Comparison of ENCODE assay signal across 21 mouse cellular contexts in genomic region chr2:52966227-52966626, GRCm38 (mm10).
DNase-seq lines count a peak whose midpoint lies in the region; ATAC-seq and TF ChIP-seq lines count a peak whose summit lies in the region.
"Had no signal": no experiment of that assay in that cellular context is flagged by ENCODE, and none has a peak within 500 bp of the region (broad histone marks: within the 10 kb centered on the region; RNA-seq: fewer than 3 reads in every experiment).

No protein-coding gene starts in this region.

- no peaks in the 10 kb centered on the region for H3K27me3 ChIP-seq in midbrain, embryonic 11.5 days (ENCODE audit: control insufficient read depth, insufficient read depth, low read length)
- H3K27me3 ChIP-seq in midbrain, embryonic 10.5 days (ENCODE audit: low read depth, poor library complexity, severe bottlenecking), result no peaks in the 10 kb centered on the region
- no peaks in the 10 kb centered on the region for H3K27me3 ChIP-seq in Patski
- H3K27me3 ChIP-seq: embryonic facial prominence, embryonic 15.5 days; intestine, embryonic 15.5 days; limb, embryonic 15.5 days had no signal

- no peak for ATAC-seq in midbrain, embryonic 11.5 days (ENCODE audit: low FRiP score)
- ATAC-seq in Patski, result peak; percentile 88
- ATAC-seq in megakaryocyte progenitor cell, adult 5-6 weeks (replicated peaks; ENCODE audit: poor library complexity), result no peak
- ATAC-seq: hindbrain, embryonic 16.5 days; intestine, embryonic 15.5 days had no signal

- H3K4me3 ChIP-seq in gastrocnemius, adult 2 months, result no peak overlapping the region
- H3K4me3 ChIP-seq in midbrain, embryonic 11.5 days (ENCODE audit: low read depth, low read length), result no peak overlapping the region
- no peak overlapping the region for H3K4me3 ChIP-seq in midbrain, embryonic 10.5 days
- H3K4me3 ChIP-seq: embryonic facial prominence, embryonic 15.5 days; hindbrain, embryonic 10.5 days; intestine, embryonic 15.5 days; limb, embryonic 15.5 days had no signal

- no peak overlapping the region for H3K9ac ChIP-seq in midbrain, embryonic 11.5 days (ENCODE audit: low read length)
- H3K9ac ChIP-seq: embryonic facial prominence, embryonic 15.5 days; intestine, embryonic 15.5 days; limb, embryonic 15.5 days; liver, embryonic 14.5 days; lung, embryonic 14.5 days had no signal

- no peak for DNase-seq in gastrocnemius, adult 2 months
- DNase-seq in gastrocnemius, postnatal 4 days (ENCODE audit: low spot score in 2 of 2), result no peak
- DNase-seq in midbrain, embryonic 11.5 days (ENCODE audit: low spot score, missing footprints), result peak; percentile 68
- no peak for DNase-seq in midbrain, embryonic 10.5 days (ENCODE audit: low spot score)
- peak; percentile 63 for DNase-seq in Patski (ENCODE audit: low read depth, low spot score)
- DNase-seq in embryo, embryonic 11 days, result no peak
- DNase-seq: adrenal gland, adult 2 months; gastrocnemius, postnatal 10 days; heart, postnatal 10 days; kidney, postnatal 10 days; lung, embryonic 14.5 days; lung, postnatal 4 days; thymus, adult 2 months had no signal

- peak overlapping the region; percentile 7; the same call in 1 of the 2 replicates for H3K27ac ChIP-seq in gastrocnemius, adult 2 months
- no peak overlapping the region for H3K27ac ChIP-seq in midbrain, embryonic 11.5 days (ENCODE audit: low read depth, low read length)
- no peak overlapping the region for H3K27ac ChIP-seq in midbrain, embryonic 10.5 days (replicated peaks)
- H3K27ac ChIP-seq: embryonic facial prominence, embryonic 15.5 days; hindbrain, embryonic 10.5 days; intestine, embryonic 15.5 days; limb, embryonic 15.5 days; liver, embryonic 14.5 days had no signal

- no peaks in the 10 kb centered on the region for H3K36me3 ChIP-seq in midbrain, embryonic 11.5 days (ENCODE audit: control insufficient read depth, insufficient read depth, low read length)
- no peaks in the 10 kb centered on the region for H3K36me3 ChIP-seq in midbrain, embryonic 10.5 days
- H3K36me3 ChIP-seq: embryonic facial prominence, embryonic 15.5 days; hindbrain, embryonic 10.5 days; intestine, embryonic 15.5 days; limb, embryonic 15.5 days had no signal

- POLR2A ChIA-PET in Patski (lab: Charles Lee), result interaction anchor here (0.6 to 0.7 kb wide), 2 partner anchors 54 to 169 kb away, joined by 3 to 5 read pairs; no protein-coding TSS in a partner anchor

- WGBS in midbrain, embryonic 11.5 days, result 82% methylated on average over 5 of the region's 5 CpGs
- WGBS in midbrain, embryonic 10.5 days, result 79% methylated on average over 5 of the region's 5 CpGs

- H3K9me3 ChIP-seq in midbrain, embryonic 11.5 days (ENCODE audit: control insufficient read depth, low read length), result no peaks in the 10 kb centered on the region
- H3K9me3 ChIP-seq in midbrain, embryonic 10.5 days (replicated peaks), result no peaks in the 10 kb centered on the region
- H3K9me3 ChIP-seq: embryonic facial prominence, embryonic 15.5 days; hindbrain, embryonic 10.5 days; intestine, embryonic 15.5 days; limb, embryonic 15.5 days had no signal

- no peak overlapping the region for H3K4me2 ChIP-seq in midbrain, embryonic 11.5 days
- H3K4me2 ChIP-seq: embryonic facial prominence, embryonic 15.5 days; heart, embryonic 11.5 days; intestine, embryonic 15.5 days; limb, embryonic 15.5 days; lung, embryonic 14.5 days had no signal

- CTCF ChIA-PET in Patski (lab: Charles Lee), result interaction anchor here (0.8 to 0.9 kb wide), 2 partner anchors 8 to 22 kb away, joined by 4 read pairs; no protein-coding TSS in a partner anchor

- H3K4me1 ChIP-seq in midbrain, embryonic 11.5 days (ENCODE audit: control insufficient read depth, insufficient read depth, low read length), result peaks cover 4% of the 10 kb centered on the region
- H3K4me1 ChIP-seq in midbrain, embryonic 10.5 days, result peaks cover 28% of the 10 kb centered on the region
- H3K4me1 ChIP-seq: intestine, embryonic 15.5 days had no signal

- intact Hi-C loops in gastrocnemius, adult 2 months (cut with DNase I), result no loop called here

- in situ Hi-C loops in Patski (cut with MboI; ENCODE audit: low pct_unique_long_range_greater_than_20kb), result no loop called here

- no peak for TF ChIP-seq CTCF in gastrocnemius, adult 2 months (IDR thresholded peaks at IDR 0.05)
- no peak for TF ChIP-seq CTCF in Patski (IDR thresholded peaks at IDR 0.05)

Comparison
In these comparisons a context has a peak if more than half of its experiments do, and no peak if none do; other contexts are left out.
1. DNase-seq: peak in midbrain, embryonic 11.5 days (single experiment) and Patski (single experiment); none in gastrocnemius, adult 2 months (single experiment), gastrocnemius, postnatal 4 days (0 of 2), midbrain, embryonic 10.5 days (single experiment) and embryo, embryonic 11 days (single experiment).